Mouse (Mus musculus) E14TG2a.4 (cell line): ENCODE data around the gene Prss44.
A peak's percentile ranks its signal among the peaks of the same experiment; 100 is the strongest.

Source experiments
- CTCF ChIP-seq: conservative IDR thresholded peaks from 2 replicates; pipeline ENCODE4 v1.5.1; 2014; ENCODE audit warnings: low read length
- NANOG ChIP-seq: IDR thresholded peaks from 2 replicates; pipeline ENCODE4 v1.6.1; 2014; ENCODE audit warnings: borderline replicate concordance, low read length, mixed read lengths

- peak; percentile 96 for TF ChIP-seq CTCF
- no peak for TF ChIP-seq NANOG
These were observed 57.2 kb downstream of the Prss44 start for GRCm38 (mm10) chr9:110871030-110871429.
